Mouse (Mus musculus) kidney, postnatal 10 days (tissue): ENCODE results near the gene Abhd16b.
"Not testable (repeated sequence)": the region's sequence is repeated elsewhere in the genome, so short reads cannot be mapped to it uniquely, and the experiment has no call there.

Experiments
- DNase-seq: peaks from one replicate; pipeline ENCODE4 v3.0.0; 2021; ENCODE audit warnings: mixed read lengths

Abhd16b gene

DNA sequence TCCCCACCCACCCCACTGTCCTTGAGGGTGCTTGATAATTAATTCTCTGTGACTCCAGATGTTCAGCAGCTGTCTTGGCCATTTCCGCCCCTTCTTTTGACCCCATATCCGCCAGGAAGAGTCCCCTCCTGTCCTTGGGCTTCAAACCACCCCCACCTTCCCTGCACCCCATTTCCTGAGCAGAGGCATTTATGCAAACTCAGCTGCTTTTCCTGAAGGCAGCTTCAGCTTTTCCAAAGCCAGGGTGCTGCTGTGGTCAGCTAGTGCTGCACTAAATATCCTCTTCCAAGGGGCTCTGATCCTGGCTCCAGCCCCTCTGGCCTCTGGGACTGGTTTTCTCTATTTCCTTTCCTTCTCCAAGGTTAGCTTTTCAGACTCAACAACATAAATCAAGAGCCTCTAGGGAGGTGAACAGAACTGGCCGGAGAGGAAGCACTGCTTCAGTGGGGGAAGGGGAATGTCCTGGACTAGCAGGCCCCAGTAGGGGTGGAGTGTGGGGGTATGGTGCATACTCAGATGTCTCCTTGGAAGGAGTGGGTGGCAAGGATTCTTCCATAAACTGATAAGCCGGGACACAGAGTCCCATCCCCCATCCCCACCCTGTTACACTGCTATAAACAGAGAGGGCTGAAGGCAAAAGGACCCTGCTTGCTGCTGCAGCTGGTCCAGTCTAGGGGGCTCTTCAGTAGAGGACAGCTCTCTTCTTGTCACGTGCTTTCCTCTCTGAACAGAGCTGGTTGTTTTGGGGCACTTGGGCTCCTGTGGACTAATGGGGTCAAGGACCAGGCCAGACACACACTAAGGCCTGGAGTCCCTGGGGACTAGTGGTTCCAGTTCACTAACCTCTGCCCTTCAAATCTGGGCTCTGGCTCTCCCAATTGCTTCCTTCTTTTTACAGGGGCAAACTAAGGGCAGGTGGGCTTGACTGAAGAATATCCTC is 5.4 kb upstream of the Abhd16b start:
- peak; percentile 84 for DNase-seq

DNA sequence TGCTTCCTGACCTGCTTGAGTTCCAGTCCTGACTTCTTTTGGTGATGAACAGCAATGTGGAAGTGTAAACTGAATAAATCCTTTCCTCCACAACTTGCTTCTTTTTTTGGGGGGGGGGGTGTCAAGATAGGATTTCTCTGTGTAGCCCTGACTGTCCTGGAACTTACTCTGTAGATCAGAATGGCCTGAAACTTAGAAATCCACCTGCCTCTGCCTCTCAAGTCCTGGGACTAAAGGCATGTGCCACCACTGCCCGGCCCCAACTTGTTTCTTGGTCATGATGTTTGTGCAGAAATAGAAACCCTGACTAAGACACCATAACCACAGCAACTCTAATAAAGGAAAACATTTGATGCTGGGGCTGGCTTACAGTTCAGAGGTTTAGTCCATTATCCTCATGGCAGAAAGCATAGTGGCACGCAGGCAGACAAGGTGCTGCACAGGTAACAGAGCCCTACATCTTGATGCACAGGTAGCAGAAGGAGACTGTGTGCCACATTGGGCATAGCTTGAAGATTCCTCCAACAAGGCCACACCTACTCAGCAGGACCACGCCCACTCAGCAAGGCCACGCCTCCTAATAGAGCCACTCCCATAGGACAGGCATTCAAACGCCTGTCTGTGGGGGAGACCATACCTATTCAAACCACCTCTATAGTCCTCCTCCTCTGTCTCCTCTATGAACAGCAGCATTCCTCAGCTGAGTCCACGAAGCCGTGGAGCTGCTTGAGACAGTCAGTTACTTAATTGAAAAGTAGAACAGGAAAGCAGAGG is 1.4 kb upstream of the Abhd16b start:
- peak; percentile 58 for DNase-seq

DNA sequence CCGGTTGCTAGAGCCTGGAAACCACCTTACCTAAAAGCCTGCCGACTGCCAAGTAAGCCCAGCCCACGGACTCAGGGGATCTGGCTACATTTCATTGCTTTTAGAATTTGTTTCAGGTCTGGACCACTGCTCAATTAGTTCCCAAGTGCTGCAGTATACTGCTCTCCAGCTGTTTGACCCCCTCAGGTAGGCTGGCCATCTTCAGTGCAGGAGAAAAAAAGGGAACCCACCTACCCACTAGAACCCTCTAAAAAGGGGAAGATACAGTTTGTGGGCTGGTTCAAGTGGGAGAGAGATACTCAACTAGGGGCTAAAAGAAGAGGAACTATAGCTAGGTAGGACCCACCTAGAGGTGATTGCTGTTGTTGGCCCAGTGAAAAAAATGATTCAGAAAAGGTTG is 800 bp upstream of the Abhd16b start:
- DNase-seq: no peak

DNA sequence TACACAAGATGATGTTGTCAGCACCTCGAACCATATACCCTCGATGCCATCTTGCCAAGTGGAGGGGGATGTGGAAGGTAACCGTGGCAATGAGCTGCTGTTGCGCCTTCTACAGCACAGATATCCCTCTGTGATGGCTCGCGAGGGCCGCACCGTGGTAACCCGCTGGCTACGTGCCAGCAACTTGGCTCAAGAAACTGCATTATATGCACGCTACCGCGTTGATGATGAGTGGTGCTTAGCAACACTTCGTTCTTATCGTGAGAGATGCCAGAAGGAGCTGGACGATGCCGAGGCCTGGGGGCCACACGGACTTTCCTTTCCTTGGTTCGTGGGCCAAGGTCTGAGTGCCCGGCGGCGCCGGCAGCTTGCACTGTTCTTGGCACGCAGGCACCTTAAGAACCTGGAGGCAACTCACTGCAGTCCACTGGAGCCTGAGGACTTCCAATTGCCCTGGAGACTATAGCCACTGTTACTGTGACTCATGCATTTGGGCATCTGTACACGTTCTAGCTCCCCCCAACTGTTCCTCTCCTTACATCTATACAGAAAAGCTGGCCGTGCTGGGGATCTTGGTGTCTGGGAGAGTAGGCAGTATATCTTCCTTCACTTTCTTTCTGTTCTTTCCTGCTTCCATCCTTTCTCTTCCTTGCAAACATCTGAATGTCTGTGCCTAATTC is 1.4 kb downstream of the Abhd16b start:
- DNase-seq: peak; percentile 16

DNA sequence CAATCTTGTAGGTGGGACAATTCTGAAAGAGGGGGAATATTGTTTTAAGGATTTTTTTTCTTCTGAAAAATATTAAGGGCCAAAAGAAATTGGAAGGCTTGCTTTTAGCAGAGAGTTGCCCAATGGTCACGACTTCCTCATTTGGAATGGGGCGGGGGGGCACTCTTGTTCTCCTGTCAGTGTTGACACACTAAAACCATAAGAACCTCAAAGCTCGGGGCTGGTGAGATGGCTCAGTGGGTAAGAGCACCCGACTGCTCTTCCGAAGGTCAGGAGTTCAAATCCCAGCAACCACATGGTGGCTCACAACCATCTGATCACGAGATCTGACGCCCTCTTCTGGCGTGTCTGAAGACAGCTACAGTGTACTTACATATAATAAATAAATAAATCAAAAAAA is 2.8 kb downstream of the Abhd16b start:
- DNase-seq: not testable (repeated sequence)

DNA sequence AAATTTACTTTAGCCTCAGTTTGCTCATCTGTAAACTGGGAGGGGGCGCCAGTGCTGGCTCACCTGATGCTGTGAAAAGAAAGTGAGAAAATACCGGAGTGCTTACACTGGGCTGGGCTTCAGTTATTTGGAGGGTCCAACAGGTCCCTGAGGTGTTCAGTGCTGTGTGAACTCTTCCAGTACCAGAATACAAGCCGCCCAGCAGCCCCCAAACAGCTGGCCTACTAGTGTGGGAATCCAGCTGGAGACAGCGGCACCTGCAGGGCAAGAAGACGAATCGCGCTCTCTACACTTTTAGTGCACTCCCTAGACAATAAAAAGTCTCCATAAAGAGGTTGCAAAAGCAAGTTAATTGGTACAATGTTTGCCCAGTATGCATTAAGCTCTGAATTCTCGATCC is 3.3 kb downstream of the Abhd16b start:
- DNase-seq: peak; percentile 85

DNA sequence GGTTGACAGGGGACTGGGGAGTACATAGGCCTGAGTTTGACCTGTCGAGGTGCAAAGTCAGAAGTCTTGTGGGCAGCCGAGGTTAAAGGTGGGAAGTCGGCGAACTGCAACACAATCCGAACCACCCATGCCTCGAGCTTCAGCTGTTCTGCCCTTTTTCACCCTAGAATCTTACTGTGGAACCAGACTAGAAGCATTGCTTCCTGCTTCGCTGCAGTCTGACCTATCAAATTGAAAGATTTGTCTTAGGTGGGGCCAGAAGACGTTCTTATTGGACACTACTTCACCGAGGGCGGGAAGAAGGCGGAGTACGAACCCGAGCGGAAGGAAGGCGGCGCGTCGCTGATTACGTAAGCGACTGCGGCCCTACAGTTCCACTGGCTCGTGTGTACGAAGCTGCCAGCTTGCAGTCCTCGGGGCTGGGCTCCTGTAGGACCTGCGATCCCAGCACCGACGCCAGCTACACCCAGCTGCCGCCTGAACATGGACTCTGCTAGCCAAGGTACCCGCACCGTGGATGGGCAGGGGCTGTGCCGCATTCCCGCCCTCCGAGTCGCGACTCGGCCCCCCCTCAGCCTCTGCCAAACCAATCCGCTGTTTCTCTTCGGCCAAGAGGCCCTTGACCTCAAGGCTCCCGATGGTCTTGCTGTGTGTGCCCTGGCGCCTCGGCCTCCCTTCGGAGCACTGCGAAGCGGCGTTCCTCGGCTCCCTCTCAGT is 4.0 kb downstream of the Abhd16b start, which contains the start of gene Tpd52l2:
TSS of gene Tpd52l2 (plus strand) at position 312 of the 717 bp plus-strand sequence.
- peak; percentile 97 for DNase-seq

DNA sequence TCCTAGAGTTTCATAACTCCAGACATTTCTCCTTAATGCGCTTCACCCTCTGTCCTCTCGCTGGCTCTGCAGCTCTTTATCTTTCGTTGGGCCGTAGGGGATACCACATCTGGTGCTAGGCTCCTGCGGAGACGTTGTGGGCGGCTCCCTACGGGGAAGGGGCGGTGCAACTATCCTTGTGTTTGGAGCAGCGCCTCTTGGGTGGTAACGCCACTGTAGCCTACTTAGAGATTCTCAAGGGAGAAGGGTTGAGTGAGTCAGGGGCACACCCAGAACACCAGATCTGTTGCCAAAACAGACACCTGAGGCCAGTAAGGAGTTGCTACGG is 4.5 kb downstream of the Abhd16b start:
- DNase-seq: peak; percentile 77

DNA sequence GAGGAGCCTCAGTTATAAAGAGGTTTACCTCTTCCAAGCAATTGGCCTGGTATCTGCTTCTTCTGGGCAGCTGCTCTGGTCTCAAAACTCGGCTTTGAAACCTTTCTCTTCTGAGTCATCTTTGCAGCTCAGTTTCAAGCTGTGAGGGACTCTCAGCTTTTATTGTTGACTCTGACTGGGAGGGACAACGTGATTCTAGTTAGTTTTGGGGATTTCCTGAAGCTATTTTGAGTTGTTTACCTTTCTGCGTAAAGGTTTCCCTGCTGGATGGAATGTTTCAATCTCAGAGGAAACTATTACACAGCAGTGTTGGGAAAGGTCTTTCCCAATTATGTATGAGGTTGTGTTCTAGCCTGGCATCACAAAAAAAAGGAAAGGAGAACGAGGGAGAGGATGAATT is 5.6 kb downstream of the Abhd16b start:
- no peak for DNase-seq

DNA sequence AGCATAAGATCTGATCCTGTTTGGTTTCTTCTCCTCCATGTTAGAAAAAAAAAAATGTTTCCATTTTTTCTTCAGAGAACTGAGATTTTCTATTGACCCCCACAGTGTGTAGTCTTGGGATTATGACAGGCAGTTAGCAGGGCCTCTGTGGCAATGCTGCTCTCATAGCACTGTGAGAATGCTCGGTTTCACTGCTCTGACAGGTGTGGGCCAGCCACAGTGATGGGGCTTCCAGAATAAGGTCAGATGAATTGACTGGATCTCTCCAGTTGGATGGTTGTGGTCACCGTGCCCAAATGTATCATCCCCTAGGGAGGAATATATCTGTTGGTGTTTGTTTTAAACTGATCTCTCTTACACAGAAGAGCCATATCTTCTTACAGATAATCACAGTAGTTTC is 16.2 kb downstream of the Abhd16b start:
- DNase-seq: no peak

DNA sequence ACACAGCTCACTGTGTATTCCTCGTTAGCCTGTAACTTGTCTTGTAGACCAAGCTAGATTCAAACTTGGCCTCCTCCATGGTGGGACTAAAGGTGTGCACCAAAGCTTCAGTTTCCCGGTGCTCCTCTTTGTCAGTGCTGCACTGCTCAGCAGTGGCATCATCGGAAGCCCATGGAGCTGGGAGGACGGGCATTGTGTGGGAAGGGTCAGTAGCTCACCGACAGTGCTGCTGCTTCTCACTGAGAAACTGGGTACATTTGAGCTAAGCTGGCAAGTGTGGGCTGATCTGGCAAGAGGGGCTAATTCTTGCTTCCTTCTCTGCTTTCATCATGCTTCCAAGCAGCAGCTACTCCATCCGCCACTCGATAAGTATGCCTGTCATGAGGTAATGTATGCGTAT is 18.2 kb downstream of the Abhd16b start:
- DNase-seq: no peak

DNA sequence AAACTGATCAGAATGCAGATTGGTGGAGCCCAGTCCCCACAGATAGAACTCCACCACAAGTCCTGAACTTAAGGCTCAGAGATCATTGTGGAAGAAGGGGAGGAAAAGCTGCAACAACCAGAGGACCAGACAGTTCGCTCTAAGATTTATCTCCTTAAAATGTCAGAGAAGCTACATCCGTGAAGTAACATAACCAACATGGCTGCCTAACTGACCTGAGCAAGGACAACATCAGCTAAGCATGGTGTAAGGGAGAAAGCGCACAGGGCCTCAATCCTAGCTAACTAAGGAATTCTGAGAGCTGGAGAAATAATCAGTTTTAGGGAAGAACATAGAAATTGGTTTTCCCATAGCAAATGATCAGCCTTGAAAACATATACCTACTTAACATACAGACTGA is 26.2 kb downstream of the Abhd16b start:
- DNase-seq: no peak

DNA sequence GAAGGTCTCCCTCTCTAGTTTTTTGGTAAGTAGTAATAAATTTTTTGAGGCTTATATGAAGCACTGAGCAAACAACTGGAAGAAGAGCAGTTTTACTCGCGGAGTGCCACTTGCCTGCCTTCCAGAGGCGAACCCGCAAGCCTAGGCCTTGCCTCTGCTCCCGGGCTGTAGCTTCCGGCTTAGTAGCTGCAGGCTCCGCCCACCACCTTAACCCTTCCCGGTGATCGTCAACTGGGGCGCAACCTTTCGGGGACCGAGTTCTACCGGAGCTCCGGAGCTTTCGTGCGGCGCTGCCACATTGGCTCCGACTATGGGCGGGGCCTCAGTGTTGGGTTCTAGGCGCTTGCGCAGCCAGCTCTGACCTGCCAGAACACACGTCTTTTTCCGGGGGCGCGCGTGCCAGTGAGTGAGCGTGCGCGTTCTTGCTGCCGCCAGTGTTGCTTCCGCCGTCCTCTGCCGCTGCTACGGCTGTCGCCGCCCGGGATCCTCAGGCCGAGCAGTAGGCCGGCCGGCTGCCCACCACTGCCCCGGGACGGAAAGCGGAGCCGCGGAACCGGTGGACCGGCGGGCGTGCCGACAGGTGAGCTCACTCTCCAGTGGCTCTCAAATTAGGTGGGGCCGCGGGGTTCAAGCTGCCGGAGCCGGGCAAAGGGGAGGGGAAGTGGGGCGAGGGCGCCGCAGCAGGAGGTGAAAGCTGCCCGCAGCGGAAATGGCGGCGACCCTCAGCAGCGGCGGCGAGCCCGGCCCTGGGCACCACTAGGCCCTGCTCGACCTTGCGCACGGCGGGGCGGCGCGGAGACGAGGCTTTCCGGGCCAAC is 27.3 kb downstream of the Abhd16b start, which contains the start of gene Dnajc5:
TSS of gene Dnajc5 (plus strand) at position 368 of the 818 bp plus-strand sequence.
- peak; percentile 98 for DNase-seq

DNA sequence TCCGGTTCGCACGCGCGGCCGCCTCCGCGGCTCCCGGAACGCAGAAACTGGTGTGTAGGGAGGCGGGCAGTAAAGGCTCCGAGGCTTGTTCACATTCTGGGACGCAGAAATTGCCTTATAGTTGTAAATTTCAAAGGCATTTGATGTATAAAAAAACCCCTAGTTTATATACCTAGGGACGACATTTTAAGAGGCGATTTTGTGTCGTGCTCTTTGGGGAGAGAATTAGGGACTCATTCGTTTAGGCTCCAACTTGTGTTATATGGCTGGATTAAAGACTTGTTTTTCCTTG is 27.9 kb downstream of the Abhd16b start:
- DNase-seq: no peak

DNA sequence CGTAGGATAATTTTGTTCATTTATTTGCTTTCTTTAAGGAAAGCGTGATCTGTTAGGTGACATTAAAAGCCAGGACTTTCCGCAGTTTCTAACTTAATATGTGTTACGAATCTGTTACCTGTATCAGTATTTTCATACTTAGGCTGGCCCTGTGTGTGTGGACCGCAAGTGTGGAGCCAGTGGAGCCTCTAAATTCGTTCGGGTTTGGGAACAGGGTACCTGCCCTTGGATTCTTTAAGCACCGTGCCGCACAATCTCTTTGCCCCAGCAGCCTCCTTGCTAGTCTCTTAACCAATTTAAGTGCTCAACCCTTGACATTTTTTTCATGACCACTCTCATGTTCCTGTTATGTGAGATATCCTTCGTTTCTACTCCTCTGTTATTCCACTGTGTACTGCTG is 28.5 kb downstream of the Abhd16b start:
- DNase-seq: no peak

DNA sequence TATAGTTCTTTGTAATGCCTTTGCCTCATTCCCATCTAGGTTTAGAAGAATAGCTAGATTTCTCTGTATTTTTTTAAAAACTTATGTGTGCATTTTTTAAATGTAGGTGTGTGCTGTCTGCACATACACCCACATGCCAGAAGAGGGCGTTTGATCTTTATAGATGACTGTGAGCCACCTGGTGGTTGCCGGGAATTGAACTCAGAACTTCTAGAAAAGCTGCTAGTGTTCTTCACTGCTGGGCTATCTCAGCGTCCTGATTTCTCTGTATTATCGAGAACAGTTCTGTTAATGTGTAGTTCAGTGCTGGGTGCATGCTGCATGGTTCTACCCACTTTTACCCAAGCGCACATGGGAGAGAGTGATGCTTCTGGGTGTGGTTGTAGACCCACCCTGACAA is 29.8 kb downstream of the Abhd16b start:
- DNase-seq: peak; percentile 51

DNA sequence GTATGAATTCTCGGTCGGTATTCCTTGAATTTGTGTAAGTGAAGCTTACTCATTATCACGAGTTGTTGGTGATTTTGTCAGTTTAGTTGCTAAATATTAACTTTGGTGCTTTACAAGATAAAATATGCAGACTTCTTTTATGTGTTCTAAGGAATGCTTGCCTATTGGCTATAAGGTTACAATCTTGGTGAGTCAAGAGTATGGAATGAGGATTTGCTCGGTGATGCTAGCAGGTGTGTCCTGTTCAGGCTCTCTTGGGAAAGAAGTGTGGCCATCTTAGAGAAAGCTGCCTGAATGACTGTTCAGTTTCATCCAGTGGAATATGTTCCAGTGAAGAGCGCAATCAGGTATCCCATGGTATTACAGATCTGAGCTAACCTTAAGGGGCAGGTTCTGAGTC is 32.5 kb downstream of the Abhd16b start:
- DNase-seq: no peak

DNA sequence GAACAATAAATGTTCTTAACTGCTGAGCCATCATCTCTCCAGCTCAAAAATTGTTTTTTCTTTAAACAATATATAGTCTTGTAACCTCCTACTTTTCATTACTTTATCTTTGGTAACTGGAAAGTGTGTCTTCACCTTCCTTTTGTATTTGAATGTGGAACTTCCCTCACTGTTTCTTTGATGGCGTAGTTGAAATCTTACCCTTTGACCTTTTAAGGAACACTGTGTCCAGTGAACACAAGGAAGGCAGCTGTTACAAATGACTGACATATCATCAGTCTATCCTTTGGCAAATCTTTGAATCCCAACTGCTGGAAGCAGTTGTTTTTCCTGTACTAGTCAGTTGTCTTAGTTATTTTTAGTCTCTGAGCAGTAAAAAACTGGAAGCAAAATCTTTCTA is 36.1 kb downstream of the Abhd16b start:
- no peak for DNase-seq

DNA sequence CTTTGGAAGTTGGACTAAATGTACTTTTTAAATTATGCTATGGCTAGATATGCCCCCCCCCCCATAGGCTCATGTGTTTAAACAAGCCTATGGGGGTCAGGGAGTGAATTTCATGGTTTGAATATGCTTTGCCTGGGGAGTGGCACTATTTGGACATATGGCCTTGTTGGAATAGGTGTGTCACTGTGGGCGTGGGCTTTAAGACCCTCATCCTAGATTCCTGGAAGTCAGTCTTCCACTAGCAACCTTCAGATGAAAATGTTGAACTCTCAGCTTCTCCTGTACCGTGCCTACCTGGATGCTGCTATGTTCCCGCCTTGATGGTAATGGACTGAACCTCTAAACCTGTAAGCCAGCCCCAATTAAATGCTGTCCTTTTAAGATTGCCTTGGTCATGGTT is 39.6 kb downstream of the Abhd16b start:
- no peak for DNase-seq

DNA sequence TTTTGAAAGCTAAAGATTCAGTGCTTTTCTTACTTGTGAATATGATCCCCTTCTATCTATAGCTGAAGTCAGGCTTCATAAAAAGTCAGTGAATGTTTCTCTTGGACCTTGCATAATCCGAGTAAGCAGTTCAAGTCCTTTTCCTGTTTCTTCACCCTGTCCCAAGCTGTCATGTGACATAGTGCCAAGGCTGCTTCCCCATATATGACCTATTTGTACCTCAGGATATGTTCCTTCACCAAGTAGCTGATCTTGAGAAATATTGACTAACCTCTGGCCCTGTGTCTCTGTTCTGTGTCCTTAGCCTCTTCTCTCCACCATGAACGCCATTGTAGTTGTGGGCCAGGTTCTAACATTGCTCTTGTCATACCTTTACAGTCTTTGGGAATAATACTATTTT is 43.4 kb downstream of the Abhd16b start:
- DNase-seq: no peak

DNA sequence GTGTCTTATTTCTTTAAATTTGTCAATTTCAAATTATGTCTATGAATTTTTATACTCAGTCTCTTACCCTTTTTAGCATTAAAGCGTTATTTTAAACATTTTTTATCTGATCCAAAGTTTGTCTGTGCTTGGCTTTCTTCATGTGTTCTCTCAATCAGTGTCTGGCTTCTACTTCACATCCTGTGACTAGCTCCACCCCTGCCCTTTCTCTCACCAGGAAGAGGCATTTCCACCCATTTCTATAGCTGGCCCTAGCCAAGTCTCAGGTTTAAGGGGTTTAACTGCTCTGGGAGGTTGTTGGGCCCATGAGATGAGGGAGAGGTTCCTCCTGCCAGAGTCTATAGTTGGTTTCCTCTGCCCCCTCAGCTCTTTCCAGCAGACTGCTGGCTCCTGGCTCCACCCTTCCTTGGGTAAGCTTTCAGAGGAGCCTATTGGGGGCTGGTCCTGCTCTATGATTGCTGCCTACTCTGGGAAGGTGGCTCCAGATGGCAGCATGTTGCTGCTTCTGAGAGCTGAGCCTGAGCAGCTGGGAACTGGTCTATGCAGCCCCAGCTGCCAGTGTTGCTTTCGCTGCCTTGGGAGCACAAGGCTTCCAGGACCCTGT is 44.5 kb downstream of the Abhd16b start:
- DNase-seq: peak; percentile 35
